Mouse (Mus musculus) C2C12 (cell line): ENCODE measurements around the gene Mrm3.

Experiments
- CEBPB ChIP-seq: IDR thresholded peaks from one replicate; pipeline ENCODE4 v1.6.1; 2011; ENCODE audit warnings: low read depth, mild to moderate bottlenecking, control low read depth, moderate library complexity
- CTCF ChIP-seq: IDR thresholded peaks from one replicate; pipeline ENCODE4 v1.5.1; 2011; ENCODE audit not compliant: control insufficient read depth, insufficient read depth, insufficient read length
- FOSL1 ChIP-seq: IDR thresholded peaks from one replicate; pipeline ENCODE4 v1.8.0; 2011; ENCODE audit warnings: mild to moderate bottlenecking, low read length; ENCODE audit not compliant: poor library complexity, insufficient read depth, severe bottlenecking
- MAX ChIP-seq: IDR thresholded peaks from one replicate; pipeline ENCODE4 v1.6.1; 2011; ENCODE audit warnings: mild to moderate bottlenecking, control low read depth
- MYOD1 ChIP-seq: IDR thresholded peaks from one replicate; pipeline ENCODE4 v1.6.1; 2011; ENCODE audit warnings: low read depth; ENCODE audit not compliant: control insufficient read depth, insufficient read length
- MYOG ChIP-seq: IDR thresholded peaks from one replicate; pipeline ENCODE4 v1.6.1; 2011; ENCODE audit not compliant: control insufficient read depth, insufficient read length; ENCODE audit errors: extremely low read depth
- USF1 ChIP-seq: IDR thresholded peaks from one replicate; pipeline ENCODE4 v1.6.1; 2011; ENCODE audit warnings: low read depth, mild to moderate bottlenecking, control low read depth, moderate library complexity

GRCm38 (mm10) chr11:76225051-76225450 lies 18.5 kb upstream of the Mrm3 start:
- TF ChIP-seq CTCF (no peak), MAX (no peak), USF1 (no peak), CEBPB (no peak), FOSL1 (no peak), MYOD1 (no peak), MYOG (no peak)
